Mouse (Mus musculus): ENCODE measurements around the gene Nck2. TPM values are rescaled to one million over a fixed set of nuclear protein-coding genes. Genes with fewer than 3 reads are reported as not detected.

Nck2 gene
- total RNA-seq, 2 experiments from 2014 or later: 30.2 to 33.8 TPM

- no peak for DNase-seq
- intact Hi-C loops (cut with DNase I): no loop called here
Observed at GRCm38 (mm10) chr1:43561085-43561484, 116.7 kb downstream of the Nck2 start.

DNA sequence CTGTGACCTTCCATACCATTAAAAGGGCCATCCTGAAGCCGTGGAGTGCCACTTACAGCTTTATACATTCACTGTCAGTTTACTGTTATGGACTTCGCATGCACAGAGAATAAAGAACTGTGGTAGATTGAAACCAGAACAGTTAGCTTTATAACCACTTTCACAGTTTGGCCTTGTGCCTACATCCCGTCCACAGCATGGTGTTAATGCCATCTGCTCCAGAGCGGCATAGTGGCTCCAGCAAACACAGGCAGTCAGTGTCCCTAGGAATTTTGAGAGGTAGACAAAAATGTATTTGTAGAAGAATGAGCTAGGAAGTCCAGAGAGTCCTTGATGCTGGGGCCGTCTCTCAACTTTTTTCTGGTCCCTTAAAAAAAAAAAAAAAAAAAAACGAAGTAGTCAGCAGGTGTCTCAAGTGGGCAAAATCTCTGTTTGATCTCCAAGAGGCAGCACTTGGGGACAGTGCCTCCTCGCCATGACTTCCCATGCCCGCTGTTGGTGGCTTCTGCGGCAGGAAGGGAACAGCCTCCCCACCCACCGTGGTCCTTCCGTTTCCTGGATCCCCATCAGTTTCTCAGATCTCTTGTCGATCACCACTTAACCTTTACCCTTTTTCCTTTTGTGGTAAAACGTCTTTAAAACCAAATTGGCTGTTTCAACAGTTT lies 117.8 kb downstream of the Nck2 start:
- intact Hi-C loops (cut with DNase I): no loop called here
- DNase-seq: no peak

DNA sequence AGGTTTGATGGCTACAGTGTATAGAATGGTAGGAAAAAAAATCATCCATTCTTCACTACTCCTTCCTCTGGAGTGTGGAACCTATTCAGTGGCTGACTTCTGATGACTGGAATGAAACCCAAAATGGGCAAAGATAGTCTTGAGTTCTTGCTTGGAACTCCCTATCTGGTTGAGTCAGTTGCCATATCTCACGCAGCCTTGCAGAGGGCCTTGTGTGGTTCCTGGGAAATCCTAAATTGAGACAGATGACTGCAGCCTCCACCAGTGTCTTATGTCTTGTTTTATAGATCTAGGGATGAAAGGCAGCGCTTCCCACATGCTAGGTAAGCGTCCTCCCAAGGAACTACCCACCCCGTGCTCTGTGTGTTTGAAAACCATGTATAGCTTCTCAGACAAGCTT lies 120.9 kb downstream of the Nck2 start:
- intact Hi-C loops (cut with DNase I): no loop called here
- DNase-seq: no peak

- DNase-seq: no peak
- intact Hi-C loops (cut with DNase I): no loop called here
Observed at GRCm38 (mm10) chr1:43566677-43567377, 122.4 kb downstream of the Nck2 start.

- no peak for DNase-seq
- intact Hi-C loops (cut with DNase I): no loop called here
Observed at GRCm38 (mm10) chr1:43568824-43569223, 124.4 kb downstream of the Nck2 start.

DNA sequence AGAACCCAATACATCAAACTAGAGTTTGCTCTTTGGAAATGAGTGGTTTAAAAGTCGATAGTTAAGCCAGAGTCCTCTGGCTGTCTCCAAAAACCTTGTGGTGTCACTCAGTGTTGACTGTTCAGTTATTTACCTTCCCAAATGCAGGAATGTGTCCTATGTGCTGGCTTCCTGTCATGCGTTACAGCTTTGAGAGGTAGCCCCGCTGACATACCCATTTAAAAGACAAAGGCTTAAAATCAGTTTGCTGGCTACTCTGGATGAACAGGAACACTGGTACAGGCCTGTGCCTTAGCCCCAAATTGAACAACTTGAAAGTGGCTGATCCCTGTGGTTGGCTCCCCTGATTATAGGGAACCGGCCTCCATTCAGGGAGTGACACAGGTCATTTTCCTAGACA lies 126.7 kb downstream of the Nck2 start:
- intact Hi-C loops (cut with DNase I): no loop called here
- DNase-seq: no peak

DNA sequence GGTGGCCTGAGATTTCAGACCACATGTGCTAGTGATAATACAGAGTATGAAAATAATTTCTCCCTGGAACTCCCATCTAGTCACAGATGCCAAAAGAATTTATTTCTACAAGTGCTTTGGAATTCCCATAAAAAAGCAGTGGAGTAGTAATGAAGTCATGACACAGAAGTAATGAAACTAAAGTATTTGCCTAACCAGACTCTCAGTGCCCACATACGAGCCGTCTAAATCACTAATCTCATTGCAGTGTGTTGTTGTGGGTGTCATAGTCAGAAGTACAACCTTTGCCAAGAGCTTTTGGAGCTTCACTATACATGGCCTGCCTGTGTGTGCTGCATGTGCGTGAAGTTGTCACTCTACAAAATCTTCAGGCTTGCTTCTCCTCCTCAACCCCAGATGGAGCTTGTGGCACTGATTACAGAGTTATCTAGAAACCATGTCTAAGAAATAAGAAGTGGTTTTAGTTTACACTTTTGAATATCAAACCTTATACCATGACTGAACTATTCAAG lies 130.5 kb downstream of the Nck2 start:
- DNase-seq: no peak
- intact Hi-C loops (cut with DNase I): no loop called here

GRCm38 (mm10) chr1:43577371-43577770 lies 133.0 kb downstream of the Nck2 start:
- intact Hi-C loops (cut with DNase I): no loop called here
- DNase-seq: peak; percentile 18 to 25

DNA sequence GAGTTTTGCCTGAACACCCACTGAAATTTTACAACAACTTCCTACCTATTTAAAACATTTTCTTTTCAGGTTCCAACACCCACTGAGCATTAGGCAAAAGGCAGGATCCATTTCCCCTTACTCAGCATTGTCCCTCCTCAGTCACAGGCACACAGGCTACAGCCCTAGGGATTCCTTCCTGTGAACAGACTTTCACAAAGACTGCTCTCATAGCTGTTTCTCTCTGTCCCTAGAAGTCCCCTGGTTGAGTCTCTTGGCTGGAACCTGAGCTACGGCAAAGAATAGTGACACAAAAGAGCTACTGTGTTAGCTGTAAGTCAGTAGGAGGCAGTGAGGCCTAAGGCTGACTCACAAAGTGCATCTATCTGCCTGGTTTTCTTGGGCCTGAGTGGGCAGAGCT lies 139.2 kb downstream of the Nck2 start:
- DNase-seq: no peak
- intact Hi-C loops (cut with DNase I): no loop called here

- no peak for DNase-seq
- intact Hi-C loops (cut with DNase I): no loop called here
Observed at GRCm38 (mm10) chr1:43589001-43589400, 144.6 kb downstream of the Nck2 start.

- no peak for DNase-seq
- intact Hi-C loops (cut with DNase I): no loop called here
Observed at GRCm38 (mm10) chr1:43589910-43590309, 145.5 kb downstream of the Nck2 start.

- intact Hi-C loops (cut with DNase I): no loop called here
- DNase-seq: peak; percentile 10 to 20
Observed at GRCm38 (mm10) chr1:43590727-43591126, 146.3 kb downstream of the Nck2 start.

- intact Hi-C loops (cut with DNase I): no loop called here
Observed at GRCm38 (mm10) chr1:43593069-43593468, 148.7 kb downstream of the Nck2 start.

DNA sequence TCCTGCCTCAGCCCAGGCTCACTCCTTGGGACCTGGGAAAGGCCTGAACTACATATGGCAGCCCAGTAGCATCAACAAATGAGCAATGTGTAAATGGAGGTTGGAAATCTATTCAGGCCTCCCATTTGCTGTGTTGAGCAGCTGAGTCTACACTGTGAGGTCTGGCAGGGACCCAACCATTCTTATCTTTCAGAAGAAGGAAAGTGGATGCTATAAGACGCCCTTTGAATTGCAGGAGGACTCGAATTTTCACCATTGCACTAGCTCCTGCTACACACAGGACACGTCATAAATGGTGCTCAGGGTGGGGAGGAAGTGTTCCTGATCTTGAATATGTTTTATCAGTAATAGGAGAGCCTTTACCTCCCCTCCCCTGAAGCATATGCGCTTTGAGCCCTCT lies 150.4 kb downstream of the Nck2 start:
- no peak for DNase-seq
- intact Hi-C loops (cut with DNase I): no loop called here

More at GRCm38 (mm10) chr1:43593069-43593468, 148.7 kb downstream of the Nck2 start:
- no peak for DNase-seq

- intact Hi-C loops (cut with DNase I): no loop called here
- DNase-seq: no peak
Observed at GRCm38 (mm10) chr1:43597731-43598130, 153.4 kb downstream of the Nck2 start.

DNA sequence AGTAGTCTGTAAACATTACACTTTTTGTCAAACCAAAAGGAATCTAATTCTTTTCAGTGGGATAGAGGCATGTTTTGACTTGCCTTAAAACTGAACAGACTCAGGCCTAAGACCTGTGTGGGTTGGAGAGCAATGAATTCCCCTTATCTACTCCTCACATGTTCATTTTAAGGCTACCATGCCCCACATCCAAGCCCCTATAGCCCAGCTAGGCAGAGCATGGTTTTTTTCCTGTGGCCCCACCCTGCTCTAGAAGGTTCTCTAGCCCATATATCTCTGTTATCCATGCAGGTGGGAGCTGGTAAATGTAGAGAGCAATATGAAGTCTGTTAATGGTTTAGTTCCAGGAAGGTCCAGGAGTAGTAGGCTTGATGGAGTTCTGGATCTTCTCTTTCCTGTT lies 155.1 kb downstream of the Nck2 start:
- intact Hi-C loops (cut with DNase I): no loop called here
- DNase-seq: no peak

GRCm38 (mm10) chr1:43601054-43601453 lies 156.7 kb downstream of the Nck2 start:
- intact Hi-C loops (cut with DNase I): no loop called here
- no peak for DNase-seq

GRCm38 (mm10) chr1:43615948-43616347 lies 171.6 kb downstream of the Nck2 start:
- no peak for DNase-seq
- intact Hi-C loops (cut with DNase I): no loop called here

Measured in heart, postnatal 10 days (tissue).